Mouse (Mus musculus): Measurements from ENCODE around the gene Plin5.

DNA sequence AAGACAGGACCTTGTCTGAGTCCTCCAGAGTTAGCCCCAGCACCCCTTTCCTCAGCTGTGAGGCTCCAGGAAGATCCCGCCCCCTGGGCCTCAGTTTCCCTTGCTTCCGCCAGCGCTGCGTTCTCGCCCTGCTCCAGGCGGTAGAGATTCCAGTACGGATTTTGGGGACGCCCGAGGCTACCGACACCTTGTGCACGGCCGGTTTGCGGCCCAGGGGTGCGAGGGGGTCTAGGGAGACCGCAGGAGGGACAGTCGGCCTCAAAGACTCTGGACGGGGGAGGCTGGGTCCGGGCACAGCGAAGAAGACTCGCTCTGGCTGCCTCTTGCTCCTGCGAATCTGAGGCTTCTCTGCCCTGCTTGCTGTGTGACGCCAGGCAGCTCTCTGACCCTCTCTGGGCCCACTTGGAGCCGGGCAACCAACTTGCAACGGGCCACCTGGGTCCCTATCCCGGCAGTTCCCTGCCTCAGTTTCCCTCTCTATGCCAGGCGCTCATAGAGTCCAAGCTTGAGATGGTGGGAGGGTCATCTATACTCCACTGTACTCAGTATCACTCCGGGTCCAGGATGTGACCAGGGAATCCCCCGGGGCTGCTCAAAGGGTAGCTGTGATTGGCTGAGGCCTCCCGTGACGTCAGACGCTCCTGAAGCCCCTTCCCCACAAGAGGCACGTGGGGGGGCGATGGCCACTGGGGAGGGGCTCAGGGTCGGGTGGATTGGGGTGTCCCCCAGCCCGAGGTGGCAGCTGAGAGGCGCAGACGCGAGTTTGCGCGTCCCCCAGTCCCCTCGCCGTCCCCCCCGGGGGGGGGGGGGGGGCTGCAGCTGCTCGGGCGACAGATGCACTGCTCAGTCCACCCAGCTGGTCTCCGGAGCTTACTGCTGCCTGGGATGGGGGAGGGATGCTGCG lies 24.6 kb upstream of the Plin5 start:
- TF ChIP-seq POLR2A (IDR thresholded peaks at IDR 0.05; ENCODE audit: borderline replicate concordance, extremely low read depth, low read depth, low read length): no peak
- TF ChIP-seq CTCF (IDR thresholded peaks at IDR 0.05; ENCODE audit: insufficient read depth, low read length): no peak

Data from lung, adult 2 months (tissue).